Mouse (Mus musculus) C2C12 (cell line): ENCODE measurements around the gene Npm1.

Experiments used
- CEBPB ChIP-seq: IDR thresholded peaks from one replicate; pipeline ENCODE4 v1.6.1; 2011; ENCODE audit warnings: low read depth, mild to moderate bottlenecking, control low read depth, moderate library complexity
- CTCF ChIP-seq: IDR thresholded peaks from one replicate; pipeline ENCODE4 v1.5.1; 2011; ENCODE audit not compliant: control insufficient read depth, insufficient read depth, insufficient read length

GRCm38 (mm10) chr11:33202296-33202695 is 39.3 kb upstream of the Npm1 start:
- TF ChIP-seq CTCF (no peak), CEBPB (no peak)
